Mouse (Mus musculus): ENCODE data around the gene Arl9. TPM values are rescaled to one million over a fixed set of nuclear protein-coding genes. Genes with fewer than 3 reads are reported as not detected.
"Not testable (repeated sequence)": the region's sequence is repeated elsewhere in the genome, so short reads cannot be mapped to it uniquely, and the experiment has no call there.

Arl9 gene
- polyA plus RNA-seq, 1 experiment from 2014 or later = not detected

- not testable (repeated sequence) for H3K27me3 ChIP-seq; H3K4me3 ChIP-seq; H3K36me3 ChIP-seq (ENCODE audit: poor library complexity, severe bottlenecking); H3K4me2 ChIP-seq; H3K9me3 ChIP-seq (replicated peaks); H3K27ac ChIP-seq; H3K9ac ChIP-seq; H3K4me1 ChIP-seq
- ATAC-seq = peak; percentile 41; the same call in 1 of the 2 replicates
These were observed 31.2 kb downstream of the Arl9 start for GRCm38 (mm10) chr5:77035101-77035500.

- H3K27me3 ChIP-seq = no peaks in the 10 kb centered on the region
- no peaks in the 10 kb centered on the region for H3K36me3 ChIP-seq (ENCODE audit: poor library complexity, severe bottlenecking)
- H3K9me3 ChIP-seq (replicated peaks) = peaks cover 5% of the 10 kb centered on the region; the same call in 1 of the 2 replicates
- H3K27ac ChIP-seq = no peak overlapping the region
- H3K4me2 ChIP-seq = no peak overlapping the region
- WGBS = 95% methylated on average over 10 of the region's 10 CpGs
- no peak for ATAC-seq
- no peak overlapping the region for H3K9ac ChIP-seq
- H3K4me3 ChIP-seq = no peak overlapping the region
- peaks cover 4% of the 10 kb centered on the region; the same call in 1 of the 2 replicates for H3K4me1 ChIP-seq
These were observed 34.6 kb downstream of the Arl9 start for GRCm38 (mm10) chr5:77038451-77038850.

GRCm38 (mm10) chr5:77039391-77039790 is 35.5 kb downstream of the Arl9 start:
- Histone ChIP-seq H3K9me3 (replicated peaks) (peaks cover 5% of the 10 kb centered on the region; the same call in 1 of the 2 replicates), H3K4me3 (no peak overlapping the region), H3K27ac (no peak overlapping the region), H3K27me3 (no peaks in the 10 kb centered on the region), H3K4me2 (no peak overlapping the region), H3K9ac (no peak overlapping the region), H3K4me1 (peaks cover 4% of the 10 kb centered on the region; the same call in 1 of the 2 replicates), H3K36me3 (ENCODE audit: poor library complexity, severe bottlenecking) (no peaks in the 10 kb centered on the region)
- ATAC-seq = no peak

- WGBS = 79% methylated on average over 5 of the region's 5 CpGs
- no peak overlapping the region for H3K4me3 ChIP-seq
- no peak overlapping the region for H3K9ac ChIP-seq
- H3K27me3 ChIP-seq = no peaks in the 10 kb centered on the region; the same call in 1 of the 2 replicates
- no peak overlapping the region for H3K4me2 ChIP-seq
- H3K4me1 ChIP-seq = no peaks in the 10 kb centered on the region
- no peaks in the 10 kb centered on the region for H3K9me3 ChIP-seq (replicated peaks)
- no peak for ATAC-seq
- no peak overlapping the region for H3K27ac ChIP-seq
- H3K36me3 ChIP-seq (ENCODE audit: poor library complexity, severe bottlenecking) = no peaks in the 10 kb centered on the region
These were observed 40.5 kb downstream of the Arl9 start for GRCm38 (mm10) chr5:77044362-77044761.

GRCm38 (mm10) chr5:77052616-77053015 is 48.8 kb downstream of the Arl9 start:
- H3K36me3 ChIP-seq (ENCODE audit: poor library complexity, severe bottlenecking) = no peaks in the 10 kb centered on the region
- 91% methylated on average over 5 of the region's 5 CpGs for WGBS
- H3K9me3 ChIP-seq (replicated peaks) = peaks cover 9% of the 10 kb centered on the region; the same call in 1 of the 2 replicates
- H3K4me1 ChIP-seq = peaks cover 5% of the 10 kb centered on the region; the same call in 1 of the 2 replicates
- ATAC-seq = no peak
- H3K27ac ChIP-seq = no peak overlapping the region
- H3K9ac ChIP-seq = no peak overlapping the region
- H3K4me3 ChIP-seq = no peak overlapping the region
- no peak overlapping the region for H3K4me2 ChIP-seq
- peaks cover 4% of the 10 kb centered on the region for H3K27me3 ChIP-seq

GRCm38 (mm10) chr5:77056881-77057440 is 53.1 kb downstream of the Arl9 start:
- Histone ChIP-seq H3K4me1 (peaks cover 15% of the 10 kb centered on the region), H3K9ac (no peak overlapping the region), H3K36me3 (ENCODE audit: poor library complexity, severe bottlenecking) (no peaks in the 10 kb centered on the region), H3K4me3 (no peak overlapping the region), H3K4me2 (no peak overlapping the region), H3K27me3 (peaks cover 26% of the 10 kb centered on the region), H3K9me3 (replicated peaks) (peaks cover 9% of the 10 kb centered on the region; the same call in 1 of the 2 replicates), H3K27ac (no peak overlapping the region)
- 13% methylated on average over 12 of the region's 12 CpGs for WGBS
- ATAC-seq = peak; percentile 41; the same call in 1 of the 2 replicates

Other genes starting within 250 kb of the Arl9 start
- gene Aasdh, start 98.5 kb upstream of the Arl9 start, polyA plus RNA-seq (2015; fragmentation: Nextera tagmentation; extraction: Ambion mirVana) = 23.0 and 23.4 TPM in 2 replicates
- gene Paics, start 52.7 kb upstream of the Arl9 start, polyA plus RNA-seq (2015; fragmentation: Nextera tagmentation; extraction: Ambion mirVana) = 312 and 332 TPM in 2 replicates
- 19.2 and 25.5 TPM in 2 replicates for gene Ppat, start 52.5 kb upstream of the Arl9 start, polyA plus RNA-seq (2015; fragmentation: Nextera tagmentation; extraction: Ambion mirVana)
- gene Srp72, start 29.4 kb upstream of the Arl9 start, polyA plus RNA-seq (2015; fragmentation: Nextera tagmentation; extraction: Ambion mirVana) = 75.4 and 78.1 TPM in 2 replicates
- 0.18 and 0.38 TPM in 2 replicates for gene Thegl, start 12.0 kb downstream of the Arl9 start, polyA plus RNA-seq (2015; fragmentation: Nextera tagmentation; extraction: Ambion mirVana)
- 1.4 and 1.5 TPM in 2 replicates for gene Hopx, start 111.1 kb downstream of the Arl9 start, polyA plus RNA-seq (2015; fragmentation: Nextera tagmentation; extraction: Ambion mirVana)
- 0.94 and 1.4 TPM in 2 replicates for gene Spink2, start 207.4 kb downstream of the Arl9 start, polyA plus RNA-seq (2015; fragmentation: Nextera tagmentation; extraction: Ambion mirVana)